Mouse (Mus musculus) myocyte (in vitro differentiated cells): Measurements from ENCODE around the gene Tuba1c.

ENCODE experiments used
- CEBPB ChIP-seq: IDR thresholded peaks from 2 replicates; pipeline ENCODE4 v1.6.1; 2011; ENCODE audit warnings: mild to moderate bottlenecking, moderate library complexity; ENCODE audit not compliant: poor library complexity, insufficient read depth, severe bottlenecking
- MYOG ChIP-seq, 3 experiments: IDR thresholded peaks; one replicate each; pipeline ENCODE4 v1.6.1; 2011; ENCODE audit warnings: control low read depth in 2 of 3, low read depth in 2 of 3, mild to moderate bottlenecking in 2 of 3; ENCODE audit not compliant: insufficient read length in 2 of 3, control insufficient read depth in 1 of 3, insufficient read depth in 1 of 3
- SRF ChIP-seq: IDR thresholded peaks from one replicate; pipeline ENCODE4 v1.6.1; 2011; ENCODE audit warnings: low read depth; ENCODE audit not compliant: control insufficient read depth, insufficient read length

GRCm38 (mm10) chr15:98980012-98980614 is 49.6 kb upstream of the Tuba1c start:
- TF ChIP-seq MYOG (IDR thresholded peaks at IDR 0.05; ENCODE audit: control insufficient read depth in 1 of 3, insufficient read depth in 1 of 3, insufficient read length in 2 of 3, low read depth in 2 of 3) (no peak), SRF (no peak), CEBPB (no peak)
